10 mouse cellular contexts compared by ENCODE assay signal in genomic region chr19:5561252-5561790, GRCm38 (mm10). TPM values are rescaled to one million over a fixed set of nuclear protein-coding genes. Genes with fewer than 3 reads are reported as not detected.
DNase-seq lines count a peak whose midpoint lies in the region; ATAC-seq lines count a peak whose summit lies in the region.
"Had no signal": no experiment of that assay in that cellular context is flagged by ENCODE, and none has a peak within 500 bp of the region (broad histone marks: within the 10 kb centered on the region; RNA-seq: fewer than 3 reads in every experiment).

No protein-coding gene starts in this region.

- H3K4me1 ChIP-seq in heart, embryonic 10.5 days = peaks cover 24% of the 10 kb centered on the region
- H3K4me1 ChIP-seq in forebrain, embryonic 15.5 days = peaks cover 15% of the 10 kb centered on the region
- H3K4me1 ChIP-seq in midbrain, embryonic 16.5 days (ENCODE audit: control insufficient read depth, insufficient read depth, low read length) = peaks cover 14% of the 10 kb centered on the region

- H3K4me3 ChIP-seq in heart, embryonic 10.5 days = peak overlapping the region; percentile 55
- peak overlapping the region; percentile 37 for H3K4me3 ChIP-seq in forebrain, embryonic 15.5 days
- H3K4me3 ChIP-seq in midbrain, embryonic 16.5 days (ENCODE audit: low read depth, low read length) = peak overlapping the region; percentile 38

- H3K4me2 ChIP-seq in forebrain, embryonic 15.5 days (replicated peaks) = peak overlapping the region; percentile 60; the same call in 1 of the 2 replicates
- H3K4me2 ChIP-seq in midbrain, embryonic 16.5 days (ENCODE audit: low read length) = peak overlapping the region; percentile 82

- DNase-seq in heart, embryonic 10.5 days (ENCODE audit: low spot score) = no peak
- DNase-seq in heart, adult 18-20 months = no peak
- peak; percentile 66 for DNase-seq in kidney, postnatal 10 days
- no peak for DNase-seq in right cerebral cortex, postnatal 10 days (ENCODE audit: low spot score in 2 of 2)
- DNase-seq in right cerebral cortex, adult 18-20 months = no peak

- H3K9me3 ChIP-seq in heart, embryonic 10.5 days = no peaks in the 10 kb centered on the region
- no peaks in the 10 kb centered on the region for H3K9me3 ChIP-seq in forebrain, embryonic 15.5 days
- no peaks in the 10 kb centered on the region for H3K9me3 ChIP-seq in midbrain, embryonic 16.5 days (replicated peaks; ENCODE audit: control insufficient read depth, low read length, poor library complexity, severe bottlenecking)

- H3K36me3 ChIP-seq in heart, embryonic 10.5 days = no peaks in the 10 kb centered on the region
- no peaks in the 10 kb centered on the region for H3K36me3 ChIP-seq in forebrain, embryonic 15.5 days
- no peaks in the 10 kb centered on the region for H3K36me3 ChIP-seq in midbrain, embryonic 16.5 days (ENCODE audit: control insufficient read depth, insufficient read depth, low read length)

- ATAC-seq in forebrain, embryonic 15.5 days (replicated peaks) = no peak
- no peak for ATAC-seq in midbrain, embryonic 16.5 days
- ATAC-seq in megakaryocyte-erythroid progenitor cell, adult 5-6 weeks (replicated peaks; ENCODE audit: low FRiP score, low TSS enrichment, poor library complexity, severe bottlenecking) = no peak

- WGBS in heart, embryonic 10.5 days = 16% methylated on average over 10 of the region's 10 CpGs
- WGBS in forebrain, embryonic 15.5 days = 22% methylated on average over 10 of the region's 10 CpGs
- 23% methylated on average over 10 of the region's 10 CpGs for WGBS in midbrain, embryonic 16.5 days

- H3K27me3 ChIP-seq in heart, embryonic 10.5 days (ENCODE audit: insufficient read depth, poor library complexity, severe bottlenecking) = peaks cover 100% of the 10 kb centered on the region
- H3K27me3 ChIP-seq in forebrain, embryonic 15.5 days = peaks cover 67% of the 10 kb centered on the region
- H3K27me3 ChIP-seq in midbrain, embryonic 16.5 days (ENCODE audit: control insufficient read depth, insufficient read depth, low read depth, low read length) = peaks cover 59% of the 10 kb centered on the region

- H3K27ac ChIP-seq in heart, embryonic 10.5 days = no peak overlapping the region
- H3K27ac ChIP-seq in forebrain, embryonic 15.5 days (replicated peaks) = no peak overlapping the region
- no peak overlapping the region for H3K27ac ChIP-seq in midbrain, embryonic 16.5 days (ENCODE audit: low read length)
- H3K27ac ChIP-seq: macrophage had no signal

- H3K9ac ChIP-seq in forebrain, embryonic 15.5 days (replicated peaks) = no peak overlapping the region
- H3K9ac ChIP-seq in midbrain, embryonic 16.5 days (ENCODE audit: low read depth, low read length) = peak overlapping the region; percentile 45; the same call in 1 of the 2 replicates

RNA-seq across cellular contexts. Expression of gene Ovol1, which starts 0.9 kb away (rescaled TPM):
- polyA plus RNA-seq in heart, embryonic 10.5 days (2016; fragmentation: Nextera tagmentation; extraction: Ambion mirVana) = 0.35 TPM in 1 of 2 replicates, not detected in the other
- total RNA-seq in heart, adult 18-20 months (2021) = not detected
- not detected in 2 replicates for polyA plus RNA-seq in forebrain, embryonic 15.5 days (2015; fragmentation: Nextera tagmentation; extraction: Ambion mirVana)
- 0.11 TPM in 1 of 2 replicates, not detected in the other for polyA plus RNA-seq in midbrain, embryonic 16.5 days (2015; fragmentation: Nextera tagmentation; extraction: Ambion mirVana)
- not detected in 2 replicates for total RNA-seq in megakaryocyte-erythroid progenitor cell, adult 5-6 weeks (2014; fragmentation: Nextera tagmentation)
- not detected in 2 replicates for total RNA-seq in megakaryocyte-erythroid progenitor cell, adult 5-6 weeks (2017)
- total RNA-seq: adrenal gland, adult 2 months had no signal
- polyA plus RNA-seq: adrenal gland, adult 2 months had no signal

RNA-seq across cellular contexts. Expression of gene Ap5b1, which starts 6.5 kb away (rescaled TPM):
- polyA plus RNA-seq in heart, embryonic 10.5 days (2016; fragmentation: Nextera tagmentation; extraction: Ambion mirVana) = 2.2 and 2.7 TPM in 2 replicates
- total RNA-seq in heart, adult 18-20 months (2021) = 1 to 10 TPM; 2.8 to 4.3 TPM
- polyA plus RNA-seq in forebrain, embryonic 15.5 days (2015; fragmentation: Nextera tagmentation; extraction: Ambion mirVana) = 2.2 and 2.3 TPM in 2 replicates
- polyA plus RNA-seq in midbrain, embryonic 16.5 days (2015; fragmentation: Nextera tagmentation; extraction: Ambion mirVana) = 1.9 and 2.3 TPM in 2 replicates
- total RNA-seq in megakaryocyte-erythroid progenitor cell, adult 5-6 weeks (2014; fragmentation: Nextera tagmentation) = 4.0 and 5.5 TPM in 2 replicates
- 1.4 and 4.3 TPM in 2 replicates for total RNA-seq in megakaryocyte-erythroid progenitor cell, adult 5-6 weeks (2017)

RNA-seq across cellular contexts. Expression of gene Rnaseh2c, which starts 40.4 kb away (rescaled TPM):
- 113 and 142 TPM in 2 replicates for polyA plus RNA-seq in heart, embryonic 10.5 days (2016; fragmentation: Nextera tagmentation; extraction: Ambion mirVana)
- 10 to 100 TPM; 56.5 to 59.3 TPM for total RNA-seq in heart, adult 18-20 months (2021)
- 93.4 and 99.8 TPM in 2 replicates for polyA plus RNA-seq in forebrain, embryonic 15.5 days (2015; fragmentation: Nextera tagmentation; extraction: Ambion mirVana)
- polyA plus RNA-seq in midbrain, embryonic 16.5 days (2015; fragmentation: Nextera tagmentation; extraction: Ambion mirVana) = 55.5 and 58.4 TPM in 2 replicates
- 173 and 247 TPM in 2 replicates for total RNA-seq in megakaryocyte-erythroid progenitor cell, adult 5-6 weeks (2014; fragmentation: Nextera tagmentation)
- 72.8 and 97.8 TPM in 2 replicates for total RNA-seq in megakaryocyte-erythroid progenitor cell, adult 5-6 weeks (2017)

RNA-seq across cellular contexts. Expression of gene Kat5, which starts 48.7 kb away (rescaled TPM):
- 33.2 and 35.4 TPM in 2 replicates for polyA plus RNA-seq in heart, embryonic 10.5 days (2016; fragmentation: Nextera tagmentation; extraction: Ambion mirVana)
- 10 to 100 TPM; 20.5 to 31.3 TPM for total RNA-seq in heart, adult 18-20 months (2021)
- polyA plus RNA-seq in forebrain, embryonic 15.5 days (2015; fragmentation: Nextera tagmentation; extraction: Ambion mirVana) = 75.9 and 76.9 TPM in 2 replicates
- polyA plus RNA-seq in midbrain, embryonic 16.5 days (2015; fragmentation: Nextera tagmentation; extraction: Ambion mirVana) = 82.0 and 83.1 TPM in 2 replicates
- 46.2 and 55.6 TPM in 2 replicates for total RNA-seq in megakaryocyte-erythroid progenitor cell, adult 5-6 weeks (2014; fragmentation: Nextera tagmentation)
- total RNA-seq in megakaryocyte-erythroid progenitor cell, adult 5-6 weeks (2017) = 60.7 and 86.1 TPM in 2 replicates

RNA-seq across cellular contexts. Expression of gene Snx32, which starts 51.0 kb away (rescaled TPM):
- 10.6 and 15.6 TPM in 2 replicates for polyA plus RNA-seq in heart, embryonic 10.5 days (2016; fragmentation: Nextera tagmentation; extraction: Ambion mirVana)
- total RNA-seq in heart, adult 18-20 months (2021) = 1 to 10 TPM; 4.2 to 4.3 TPM
- polyA plus RNA-seq in forebrain, embryonic 15.5 days (2015; fragmentation: Nextera tagmentation; extraction: Ambion mirVana) = 71.9 and 72.8 TPM in 2 replicates
- polyA plus RNA-seq in midbrain, embryonic 16.5 days (2015; fragmentation: Nextera tagmentation; extraction: Ambion mirVana) = 112 and 116 TPM in 2 replicates
- 6.6 TPM in 2 replicates for total RNA-seq in megakaryocyte-erythroid progenitor cell, adult 5-6 weeks (2014; fragmentation: Nextera tagmentation)
- 0.61 and 4.6 TPM in 2 replicates for total RNA-seq in megakaryocyte-erythroid progenitor cell, adult 5-6 weeks (2017)
